Mouse (Mus musculus): ENCODE data around the gene Tom1. TPM values are rescaled to one million over a fixed set of nuclear protein-coding genes. Genes with fewer than 3 reads are reported as not detected.

Tom1 gene
- 10 to 100 TPM; 14.1 to 14.6 TPM for polyA plus RNA-seq (2017; shearing (Covaris generic))

DNA sequence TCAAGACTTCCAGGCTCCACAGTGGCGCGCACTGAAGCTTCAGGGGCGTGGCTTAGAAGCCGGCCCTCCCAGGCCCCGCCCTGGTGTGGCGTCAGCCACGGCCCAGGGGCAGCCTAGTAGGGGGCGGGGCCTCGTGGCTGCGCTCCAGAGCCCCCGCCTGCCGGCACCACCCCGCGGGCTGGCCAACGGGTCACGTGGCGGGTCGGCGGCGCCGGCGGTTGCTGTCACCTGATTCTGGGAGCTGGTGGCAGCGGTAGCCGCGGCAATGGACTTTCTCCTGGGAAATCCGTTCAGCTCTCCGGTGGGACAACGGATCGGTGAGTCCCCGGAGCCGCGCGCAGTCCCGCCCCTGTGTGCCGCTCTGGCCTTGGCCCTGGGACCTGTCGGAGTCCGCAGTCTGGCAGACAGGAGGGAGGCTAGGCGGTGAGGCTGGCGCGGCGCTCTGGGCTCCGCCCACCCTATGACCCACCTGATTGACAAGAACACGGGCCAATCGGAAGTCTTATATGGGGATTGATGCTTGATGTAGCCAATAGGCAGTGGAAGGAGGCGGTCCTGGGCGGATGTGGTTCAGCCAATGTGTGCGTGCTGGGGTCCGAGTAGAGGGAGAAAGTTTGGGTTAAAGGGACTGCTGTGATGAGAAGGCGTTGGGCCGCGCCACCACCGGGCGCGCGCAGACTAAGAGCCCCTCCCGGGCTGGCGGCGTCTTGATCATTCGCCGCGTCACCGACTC lies at the start of gene Tom1:
Gene Tom1, plus strand, starts transcription at position 195 of the 733 bp plus-strand sequence.
- ATAC-seq, result peak; percentile 94

DNA sequence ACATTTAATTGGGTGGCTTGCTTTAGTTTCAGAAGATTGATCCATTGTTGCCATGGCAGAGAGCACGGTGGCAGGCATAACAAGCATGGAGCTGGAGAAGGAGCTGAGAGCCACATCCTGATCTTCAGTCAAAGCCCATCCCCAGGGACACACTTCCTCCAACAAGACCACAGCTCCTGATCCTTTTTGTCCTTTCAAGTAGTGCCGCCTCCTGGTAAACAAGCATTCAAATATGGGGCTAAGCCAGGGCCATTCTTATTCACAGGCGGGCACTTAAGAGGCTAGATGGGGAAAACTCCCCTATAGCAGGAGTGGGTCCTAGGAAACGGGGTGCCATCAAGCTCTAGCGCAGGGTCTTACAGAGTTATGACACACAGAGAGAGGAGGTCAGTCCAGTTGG lies 46.1 kb upstream of the Tom1 start:
- ATAC-seq, result no peak

DNA sequence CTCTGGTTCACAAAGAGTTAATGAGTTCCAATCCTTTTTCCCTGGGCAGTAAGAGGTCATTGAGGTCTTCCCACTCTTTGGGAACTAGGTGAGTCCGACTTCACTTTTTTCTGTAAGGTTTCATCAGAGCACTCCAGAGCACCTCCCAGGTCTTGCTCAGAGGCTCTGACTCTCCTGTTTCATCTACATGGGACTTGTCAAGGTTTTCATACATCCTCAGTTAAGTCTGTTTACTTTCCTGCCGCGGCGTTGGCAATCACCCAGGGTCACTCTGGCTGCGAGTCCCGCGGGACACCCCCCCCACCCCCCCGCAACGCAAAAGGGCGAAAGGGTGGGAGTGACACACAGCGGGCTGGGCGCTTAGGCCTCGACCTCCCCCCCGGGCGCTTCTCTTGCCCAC lies 43.5 kb upstream of the Tom1 start:
- no peak for ATAC-seq

GRCm38 (mm10) chr8:74993081-74993474 lies 40.4 kb upstream of the Tom1 start, which contains the start of gene Hmgxb4:
Gene Hmgxb4, plus strand, starts transcription at chr8:74993356.
- peak; percentile 22 for ATAC-seq

GRCm38 (mm10) chr8:74993475-74994451 lies 39.7 kb upstream of the Tom1 start:
- ATAC-seq, result peak; percentile 97

DNA sequence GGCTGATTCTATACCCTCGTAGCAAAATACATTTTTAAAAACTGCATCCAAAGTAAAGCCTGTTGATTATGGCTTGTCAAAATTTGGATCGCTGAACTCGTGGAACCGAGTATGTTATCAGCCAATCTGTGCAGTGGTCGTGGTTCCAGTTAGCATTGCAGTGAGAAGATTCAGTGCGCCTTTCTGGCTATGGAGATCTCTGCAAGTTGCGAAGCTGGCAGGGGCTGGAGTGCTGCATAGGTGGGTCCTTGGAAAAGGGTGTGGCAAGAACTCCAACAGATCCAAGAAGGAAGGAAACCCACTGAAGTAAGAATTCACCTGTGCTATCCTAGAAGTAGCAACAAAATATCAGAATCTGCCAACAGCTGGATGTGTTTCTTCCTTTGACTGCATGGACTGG lies 39.0 kb upstream of the Tom1 start:
- ATAC-seq, result no peak

- no peak for ATAC-seq
Observed at GRCm38 (mm10) chr8:75000431-75000830, 33.1 kb upstream of the Tom1 start.

DNA sequence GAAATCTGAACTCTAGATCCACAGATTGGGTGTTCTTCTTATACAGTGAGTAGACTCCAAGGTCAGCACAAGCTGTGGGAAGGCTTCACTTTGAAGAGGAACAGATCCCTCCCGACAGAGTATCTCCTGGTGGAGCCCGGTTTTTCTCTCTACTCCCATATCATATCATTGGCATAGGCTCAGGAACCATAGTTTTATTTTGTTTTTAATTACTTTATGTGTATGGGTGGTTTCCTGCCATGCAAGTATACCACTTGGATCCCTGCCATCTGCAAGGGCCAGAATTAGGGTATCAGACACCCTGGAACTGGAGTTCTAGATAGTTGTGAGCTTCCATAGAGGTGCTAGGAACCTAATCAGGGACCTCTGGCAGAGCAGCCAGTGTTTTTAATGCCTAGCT lies 24.7 kb upstream of the Tom1 start:
- ATAC-seq, result no peak

- no peak for ATAC-seq
Observed at GRCm38 (mm10) chr8:75013557-75013956, 19.9 kb upstream of the Tom1 start.

DNA sequence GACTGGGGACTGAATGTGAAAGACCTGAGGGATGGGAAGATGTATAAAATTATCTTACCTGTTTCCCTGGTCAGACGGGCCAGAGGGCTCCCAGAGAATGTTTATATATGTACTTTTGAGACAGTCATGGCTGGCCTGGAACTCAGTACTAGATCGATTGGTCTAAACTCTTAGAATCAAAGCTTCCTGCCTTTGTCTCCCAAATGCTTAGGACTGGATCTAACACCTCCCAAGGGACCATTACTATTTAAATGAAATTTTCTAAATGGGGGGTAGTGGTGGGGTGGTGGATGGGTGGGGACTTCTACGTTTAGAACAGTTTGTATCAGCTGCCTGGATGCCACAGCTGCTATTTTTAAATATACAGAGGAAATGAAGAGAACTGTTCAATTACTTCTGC lies 19.5 kb upstream of the Tom1 start:
- no peak for ATAC-seq

DNA sequence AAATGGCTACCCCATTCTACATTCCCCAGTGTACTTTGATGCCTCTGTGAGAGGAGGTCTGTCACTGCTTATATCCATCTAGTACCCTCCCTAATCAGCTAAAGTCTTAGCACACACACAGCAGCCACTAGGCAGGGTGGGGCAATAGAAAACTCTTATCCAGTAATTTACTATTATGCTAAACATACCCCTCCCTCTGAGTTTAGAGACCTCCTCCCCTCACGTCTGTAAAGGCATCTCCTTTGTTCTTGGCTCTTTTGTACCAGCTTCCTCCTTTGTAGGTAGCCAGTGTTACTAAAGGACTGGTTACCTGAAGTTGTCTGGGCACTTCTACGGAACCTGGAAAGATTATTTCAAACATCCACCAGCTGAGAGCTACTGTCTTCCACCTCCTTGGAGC lies 17.5 kb upstream of the Tom1 start:
- ATAC-seq, result no peak

GRCm38 (mm10) chr8:75016422-75016821 lies 17.1 kb upstream of the Tom1 start:
- no peak for ATAC-seq

DNA sequence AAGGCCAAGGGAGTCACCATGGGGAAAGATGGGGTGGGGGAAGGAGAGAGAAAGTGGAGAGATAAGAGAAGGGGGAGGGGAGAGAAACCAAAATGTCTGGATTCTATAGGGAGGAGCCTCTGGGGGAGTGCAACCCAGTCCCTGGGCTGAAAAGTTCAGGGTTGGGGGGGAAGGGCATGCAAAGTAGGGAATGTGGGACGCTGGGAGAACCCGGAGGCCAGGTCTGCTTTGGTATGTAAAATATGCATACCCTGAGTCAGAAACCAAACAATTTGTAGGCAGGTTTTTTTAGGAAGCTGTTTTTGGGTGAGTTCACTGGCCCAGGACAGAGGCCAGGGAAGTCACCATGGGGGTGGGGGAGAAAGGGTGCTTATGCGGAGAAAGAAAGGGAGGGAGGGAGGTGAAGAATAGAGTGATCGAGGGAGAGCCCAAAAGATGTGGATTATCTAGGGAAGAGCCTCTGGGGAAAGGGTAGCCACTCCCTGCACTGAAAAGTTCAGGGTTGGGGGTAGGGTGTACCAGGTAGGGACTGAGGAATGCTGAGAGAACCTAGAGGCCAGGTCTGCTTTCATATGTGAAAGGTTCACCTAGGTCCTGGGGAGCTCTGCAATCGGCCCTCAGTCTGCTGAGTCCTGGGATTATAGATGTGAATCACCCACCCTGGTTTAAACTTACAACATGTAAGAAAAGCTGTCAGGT lies 15.1 kb upstream of the Tom1 start:
- ATAC-seq, result no peak

DNA sequence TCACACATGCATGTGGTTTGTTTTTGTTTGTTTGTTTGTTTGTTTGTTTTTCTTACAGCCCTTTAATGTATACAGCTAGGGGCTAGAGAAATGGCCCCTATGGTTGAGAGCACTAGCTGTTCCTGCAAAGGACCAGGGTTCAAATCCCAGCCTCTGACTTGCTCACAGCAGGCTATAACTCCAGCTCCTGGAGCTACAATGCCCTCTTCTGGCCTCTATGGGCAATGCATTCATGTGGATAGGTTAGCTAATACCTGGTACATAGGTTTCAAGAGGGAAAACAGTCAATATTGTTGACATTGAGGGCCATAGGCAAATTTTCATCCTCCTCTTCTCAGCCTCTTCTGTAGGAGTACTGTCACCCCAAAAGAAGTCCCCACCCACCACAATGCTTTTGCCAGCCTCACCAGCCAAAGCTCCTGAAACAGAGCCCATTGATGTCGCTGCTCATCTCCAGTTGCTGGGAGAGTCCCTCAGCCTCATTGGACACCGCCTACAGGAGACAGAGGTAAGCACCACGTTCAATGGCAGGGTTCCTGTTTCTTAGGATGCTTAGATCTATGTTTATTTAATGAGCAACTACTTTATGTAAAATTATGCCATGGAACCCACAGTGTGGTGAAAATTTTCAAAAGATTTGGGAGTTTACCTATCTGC lies 9.7 kb upstream of the Tom1 start:
- peak; percentile 45 for ATAC-seq

- no peak for ATAC-seq
Observed at GRCm38 (mm10) chr8:75025809-75026208, 7.7 kb upstream of the Tom1 start.

GRCm38 (mm10) chr8:75030453-75031024 lies 3.0 kb upstream of the Tom1 start:
- no peak for ATAC-seq

DNA sequence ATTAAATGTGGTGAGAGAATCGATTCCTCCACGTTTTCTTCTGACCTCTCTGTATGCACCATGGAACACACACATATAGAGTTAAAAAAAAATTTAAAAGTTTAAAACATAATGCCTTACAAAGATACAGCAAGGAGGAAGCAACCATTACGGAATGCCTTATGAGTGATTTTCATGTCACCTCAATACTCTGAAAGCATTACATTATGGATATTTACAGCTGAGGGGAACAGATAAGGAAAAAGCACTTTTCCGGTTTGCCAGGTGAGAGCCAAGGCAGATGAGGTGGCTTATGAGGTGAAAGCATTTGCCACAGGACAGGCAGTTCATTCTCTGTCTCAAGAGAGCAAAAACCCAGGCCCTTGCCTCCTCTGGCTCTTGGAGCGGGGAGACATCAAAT lies 544 bp upstream of the Tom1 start:
- peak; percentile 3 for ATAC-seq

DNA sequence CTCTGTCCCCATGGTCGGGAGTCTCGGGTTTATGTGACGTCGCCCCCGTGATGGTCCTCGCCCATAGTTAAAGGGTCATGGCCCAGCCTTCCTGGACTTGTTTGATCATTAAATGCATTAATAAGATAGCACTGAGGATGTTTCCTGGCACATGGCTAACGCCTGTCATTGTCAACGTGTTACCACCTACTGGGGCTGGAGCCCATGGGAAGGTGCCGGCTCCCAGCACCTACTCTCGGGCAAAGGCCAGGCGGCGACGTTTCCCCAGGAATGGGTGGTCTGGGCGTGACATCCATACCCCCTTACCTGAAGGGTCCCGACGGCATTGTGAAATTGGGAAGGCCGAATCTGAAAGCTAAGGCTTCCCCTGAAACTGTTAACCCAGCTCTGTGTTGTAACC lies 780 bp downstream of the Tom1 start:
- peak; percentile 10 for ATAC-seq

DNA sequence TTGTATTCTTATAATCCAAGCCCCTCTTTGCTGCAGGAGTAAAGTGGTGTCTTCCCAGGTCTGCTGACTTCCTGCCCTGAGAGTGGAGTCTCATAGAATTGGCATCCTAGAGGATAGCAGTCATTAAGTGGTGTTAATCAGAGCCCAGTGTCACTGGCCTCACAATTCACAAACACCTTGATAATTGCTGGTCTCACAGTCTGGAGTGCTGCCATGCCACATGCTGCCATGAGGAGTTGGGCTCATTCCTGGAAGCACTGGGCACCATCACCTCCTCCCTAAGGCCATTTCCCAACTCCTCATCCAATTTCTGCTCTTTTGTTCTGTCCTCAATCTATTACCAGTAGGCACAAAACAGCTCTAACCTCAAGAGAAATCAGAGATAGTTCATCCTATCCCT lies 2.1 kb downstream of the Tom1 start:
- no peak for ATAC-seq

DNA sequence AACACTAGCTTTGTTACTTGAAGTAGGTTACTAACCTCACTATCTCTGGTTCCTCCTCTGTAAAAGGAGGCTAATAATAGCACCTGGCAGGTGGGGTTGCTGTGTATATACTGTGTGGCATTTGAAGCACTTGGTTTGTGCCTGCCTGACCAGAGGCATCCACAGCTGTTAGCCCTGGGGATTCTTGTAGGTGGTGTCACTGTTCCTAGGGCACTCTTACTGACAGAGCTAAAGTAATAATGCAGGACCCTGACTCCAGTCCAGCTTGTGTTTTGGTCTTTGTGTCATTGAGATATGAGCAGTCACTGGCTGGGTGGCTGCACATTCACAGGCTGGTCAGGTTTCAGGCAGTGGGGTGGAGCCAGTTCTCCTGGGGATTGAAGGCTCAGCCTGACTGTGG lies 5.0 kb downstream of the Tom1 start:
- no peak for ATAC-seq

DNA sequence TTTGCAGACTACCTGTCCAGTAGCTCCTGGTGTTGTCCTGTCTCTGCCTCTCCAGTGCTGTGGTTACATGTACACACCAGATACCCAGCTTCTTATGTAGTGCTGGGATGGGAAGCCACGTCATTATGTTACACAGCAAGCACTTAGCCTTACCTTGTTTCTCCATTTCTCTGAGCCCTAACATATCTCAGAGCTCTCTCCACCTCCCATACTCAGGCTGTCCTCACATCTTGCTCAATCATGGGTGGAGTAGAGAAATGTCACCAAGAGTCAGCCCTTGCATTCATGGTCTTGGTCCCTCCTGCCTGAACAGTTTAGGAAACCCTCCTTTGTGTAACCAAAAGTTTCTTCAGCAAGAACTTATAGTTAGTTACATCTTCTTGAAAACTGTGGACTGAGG lies 6.2 kb downstream of the Tom1 start:
- no peak for ATAC-seq

GRCm38 (mm10) chr8:75042171-75042570 lies 8.7 kb downstream of the Tom1 start:
- ATAC-seq, result no peak
